Mouse (Mus musculus): ENCODE measurements around the gene Pam. TPM values are rescaled to one million over a fixed set of nuclear protein-coding genes. Genes with fewer than 3 reads are reported as not detected.

Pam gene
- total RNA-seq, 2 experiments from 2014 or later = 99.1 to 125 TPM

GRCm38 (mm10) chr1:98082988-98083387 is 12.5 kb downstream of the Pam start:
- no peak for DNase-seq (ENCODE audit: low spot score in 2 of 2)

DNA sequence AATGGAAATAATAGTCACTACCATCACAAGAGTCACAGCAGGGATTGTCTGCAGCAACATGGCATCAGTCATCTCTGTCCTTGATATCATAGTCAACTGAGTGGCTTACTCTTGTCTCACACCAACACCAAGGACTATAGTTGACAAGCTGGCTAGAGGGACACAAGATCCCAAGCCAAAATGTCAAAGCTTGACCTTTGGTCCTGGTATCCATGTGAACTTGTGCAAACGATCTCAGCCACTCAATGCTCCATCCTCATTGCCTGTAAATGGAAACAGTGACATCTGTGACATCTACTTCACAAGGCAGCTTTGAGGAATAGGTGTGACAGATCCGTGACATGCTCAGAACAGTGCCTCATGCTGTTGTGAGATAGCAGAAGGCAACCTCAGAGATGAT is 15.0 kb downstream of the Pam start:
- DNase-seq (ENCODE audit: low spot score in 2 of 2) = no peak

DNA sequence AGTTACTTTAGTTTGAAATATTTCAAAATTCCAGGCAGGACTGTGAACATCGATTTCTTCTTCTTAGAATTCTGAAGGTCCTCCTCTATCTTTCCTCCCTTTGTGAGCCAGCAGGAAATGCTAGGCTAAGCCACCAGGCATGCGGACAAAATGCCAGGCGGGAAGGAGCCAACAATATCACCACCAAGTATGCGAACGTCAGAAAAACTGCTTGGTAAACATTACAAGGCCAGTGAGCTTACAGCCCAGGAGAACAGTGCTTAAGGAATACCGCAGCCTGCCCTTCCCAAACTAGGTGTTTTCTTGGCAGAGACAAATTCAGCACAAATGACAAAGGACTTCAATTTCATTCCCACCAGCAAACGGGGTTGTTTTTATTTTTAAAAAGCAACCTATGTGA is 15.8 kb downstream of the Pam start:
- peak in 1 of 2 experiments; percentile 26 for DNase-seq (ENCODE audit: low spot score in 2 of 2)

DNA sequence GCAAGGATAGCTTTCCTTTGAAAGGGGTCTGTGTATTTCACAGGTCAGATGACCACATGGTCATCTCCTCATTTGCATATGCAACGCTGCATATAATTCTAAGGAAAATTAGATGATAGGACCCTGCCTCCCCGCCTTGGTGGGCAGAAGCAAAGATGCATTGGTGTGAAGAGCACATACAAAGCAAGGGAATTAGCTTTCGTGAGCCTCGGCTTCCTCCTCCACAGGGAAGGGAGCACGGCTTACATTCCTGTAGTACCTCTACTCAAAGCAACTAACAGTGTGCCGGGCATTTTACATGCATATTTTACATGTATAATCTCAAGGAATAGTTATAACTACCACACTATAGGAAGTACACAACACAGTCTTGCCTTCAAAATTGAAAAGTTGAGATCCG is 16.7 kb downstream of the Pam start:
- DNase-seq (ENCODE audit: low spot score in 2 of 2) = no peak

DNA sequence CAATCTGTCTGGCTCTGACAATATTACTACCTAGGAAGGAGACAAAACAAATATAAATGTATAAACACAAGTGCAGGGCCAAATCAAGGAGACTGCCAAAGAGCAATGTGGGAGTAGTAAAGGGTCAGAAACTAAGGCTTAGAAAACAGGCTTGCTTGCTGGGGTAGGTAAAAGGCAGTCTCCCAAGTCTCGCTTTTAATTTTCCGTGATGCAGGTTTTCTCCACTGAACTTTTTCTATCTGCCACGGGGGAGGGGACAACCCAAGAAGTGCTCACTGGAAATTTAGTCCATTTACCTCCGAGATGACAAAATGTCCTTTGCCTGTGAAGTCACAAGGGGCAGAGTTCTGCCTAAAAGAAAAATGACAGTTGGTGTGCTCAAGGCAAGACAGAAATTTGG is 21.6 kb downstream of the Pam start:
- DNase-seq (ENCODE audit: low spot score in 2 of 2) = no peak

GRCm38 (mm10) chr1:98073127-98073526 is 22.3 kb downstream of the Pam start:
- DNase-seq (ENCODE audit: low spot score in 2 of 2) = no peak

- DNase-seq (ENCODE audit: low spot score in 2 of 2) = no peak
Observed at GRCm38 (mm10) chr1:98072045-98072444, 23.4 kb downstream of the Pam start.

DNA sequence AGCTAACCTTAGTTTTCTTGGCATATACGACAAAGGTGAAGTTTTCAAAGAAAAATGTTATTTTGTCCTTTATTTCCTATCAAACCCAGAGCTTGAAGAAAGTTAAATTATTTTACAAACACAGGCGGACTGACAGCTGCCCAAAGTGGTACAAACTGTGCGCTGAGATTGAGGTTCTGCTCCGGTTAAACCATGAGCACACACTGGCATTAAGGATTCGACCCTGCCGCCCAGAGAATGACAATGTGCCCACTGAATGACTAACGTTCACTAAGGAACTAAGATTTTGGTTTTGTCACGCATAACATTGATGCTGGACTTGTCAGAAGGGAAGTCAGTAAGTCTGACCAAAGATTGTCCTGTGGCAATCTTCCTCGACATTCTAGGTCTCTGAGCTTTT is 24.0 kb downstream of the Pam start:
- no peak for DNase-seq (ENCODE audit: low spot score in 2 of 2)

DNA sequence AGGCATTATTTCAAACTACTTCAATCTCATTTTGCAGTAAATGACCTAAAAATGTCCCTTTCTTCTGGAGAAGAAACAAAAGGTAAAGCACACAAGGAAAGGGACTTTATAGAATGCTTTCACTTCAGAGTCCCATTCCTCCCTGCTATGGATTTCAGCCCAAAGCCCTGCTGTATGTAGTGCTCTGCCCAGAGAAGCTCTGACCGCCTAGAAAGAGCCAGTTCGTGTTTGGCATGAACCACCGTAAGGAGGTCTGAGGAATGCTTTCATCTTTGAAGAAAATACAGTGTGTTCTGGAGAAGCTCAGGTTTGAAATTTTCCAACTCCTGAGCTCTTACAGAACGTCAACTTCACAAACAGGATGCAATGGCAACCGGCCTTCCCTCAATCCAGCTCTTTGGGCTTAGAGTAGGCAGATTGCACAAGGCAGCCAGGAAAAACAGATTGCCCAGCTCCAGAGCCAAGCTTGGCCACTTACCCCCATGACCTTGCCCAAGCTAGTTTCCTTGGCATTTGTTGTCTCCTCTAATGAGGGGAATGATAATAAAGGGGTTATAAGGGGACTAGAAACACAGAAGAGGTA is 24.6 kb downstream of the Pam start:
- DNase-seq (ENCODE audit: low spot score in 2 of 2) = no peak

GRCm38 (mm10) chr1:98068177-98068576 is 27.3 kb downstream of the Pam start:
- no peak for DNase-seq (ENCODE audit: low spot score in 2 of 2)

- no peak for DNase-seq (ENCODE audit: low spot score in 2 of 2)
Observed at GRCm38 (mm10) chr1:98062074-98062473, 33.4 kb downstream of the Pam start.

- DNase-seq (ENCODE audit: low spot score in 2 of 2) = no peak
Observed at GRCm38 (mm10) chr1:98059401-98059800, 36.0 kb downstream of the Pam start.

DNA sequence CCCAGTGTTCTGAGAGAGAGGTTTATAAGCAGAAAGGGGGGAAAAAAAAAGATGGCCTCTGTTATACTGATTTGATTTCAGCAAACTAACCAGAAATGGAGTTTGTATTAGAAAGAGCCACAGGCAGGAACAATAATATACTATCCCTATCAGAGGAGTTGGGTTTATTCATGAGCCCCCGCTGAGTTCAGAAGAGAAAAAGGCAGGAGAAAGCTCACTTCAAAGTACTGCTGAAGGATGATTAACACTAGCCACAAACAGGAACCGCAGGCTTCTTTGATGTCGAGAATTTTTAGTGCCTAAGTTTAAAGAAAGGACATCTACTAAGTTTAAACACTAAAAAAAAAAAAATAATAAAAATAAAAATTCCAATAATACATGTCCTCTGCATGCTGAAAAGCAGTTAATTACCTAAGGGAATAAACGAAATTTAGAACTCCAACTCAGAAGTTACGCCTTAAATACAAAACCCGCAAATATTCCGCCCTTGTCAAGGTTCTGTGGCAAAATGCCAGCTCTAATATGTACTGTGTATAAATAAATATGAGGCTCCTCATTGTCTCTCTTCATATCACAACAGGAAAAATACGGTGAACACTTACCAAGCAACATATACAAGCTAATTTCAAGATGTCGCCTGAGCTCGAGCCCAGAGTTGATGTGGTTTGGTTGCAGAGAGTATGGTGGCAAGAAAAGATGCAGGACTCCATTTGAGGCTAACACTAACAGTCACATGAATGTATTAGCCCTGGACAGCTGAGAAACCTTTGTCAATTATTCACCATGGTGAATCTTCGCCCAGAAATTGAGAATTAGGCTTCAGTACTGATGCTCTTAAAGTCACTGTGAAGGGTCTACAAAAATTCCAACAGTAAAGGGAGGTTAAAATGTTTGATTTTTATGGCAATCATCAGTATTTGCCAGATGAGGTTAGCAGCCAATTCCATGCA is 38.2 kb downstream of the Pam start:
- DNase-seq (ENCODE audit: low spot score in 2 of 2) = no peak

DNA sequence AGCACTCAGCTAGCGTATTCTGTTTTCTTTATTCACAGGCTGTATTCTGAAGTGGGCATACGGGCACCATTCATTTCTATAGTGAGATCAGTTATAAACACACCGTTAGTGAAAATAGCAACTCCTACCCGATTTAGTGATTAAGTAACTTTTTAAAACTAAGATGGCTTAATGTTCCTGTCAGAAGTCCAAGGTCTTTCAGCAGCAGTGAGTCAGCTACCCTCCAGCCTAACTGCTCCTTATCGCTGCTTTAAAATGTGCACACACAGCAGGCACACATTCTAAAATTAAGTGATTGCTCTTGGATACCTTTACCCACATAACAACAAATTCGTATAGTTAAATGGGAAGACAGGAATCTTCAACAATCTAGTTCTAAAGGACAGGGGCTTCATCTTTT is 39.2 kb downstream of the Pam start:
- DNase-seq (ENCODE audit: low spot score in 2 of 2) = no peak

GRCm38 (mm10) chr1:98055591-98055990 is 39.9 kb downstream of the Pam start:
- DNase-seq (ENCODE audit: low spot score in 2 of 2) = no peak

DNA sequence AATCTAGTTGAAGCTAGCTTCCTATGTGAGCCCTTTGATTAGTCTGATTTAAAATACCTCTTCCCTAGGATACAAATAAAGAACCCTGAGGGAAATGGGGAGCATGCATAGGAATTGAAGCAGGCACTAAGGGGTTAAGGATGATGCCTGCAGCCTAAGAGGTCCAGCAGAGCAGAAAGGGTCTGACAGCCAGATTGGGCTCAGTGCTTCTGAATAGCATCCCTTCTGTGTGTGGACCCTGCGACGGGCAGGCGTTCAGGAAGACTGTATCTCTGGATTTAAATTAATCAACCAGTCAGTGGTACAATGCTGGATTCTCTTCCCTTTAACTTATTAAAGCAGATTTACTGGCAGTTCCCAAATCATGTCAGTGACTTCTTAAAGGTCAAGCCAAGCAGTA is 41.5 kb downstream of the Pam start:
- DNase-seq (ENCODE audit: low spot score in 2 of 2) = no peak

- DNase-seq (ENCODE audit: low spot score in 2 of 2) = no peak
Observed at GRCm38 (mm10) chr1:98053447-98053846, 42.0 kb downstream of the Pam start.

DNA sequence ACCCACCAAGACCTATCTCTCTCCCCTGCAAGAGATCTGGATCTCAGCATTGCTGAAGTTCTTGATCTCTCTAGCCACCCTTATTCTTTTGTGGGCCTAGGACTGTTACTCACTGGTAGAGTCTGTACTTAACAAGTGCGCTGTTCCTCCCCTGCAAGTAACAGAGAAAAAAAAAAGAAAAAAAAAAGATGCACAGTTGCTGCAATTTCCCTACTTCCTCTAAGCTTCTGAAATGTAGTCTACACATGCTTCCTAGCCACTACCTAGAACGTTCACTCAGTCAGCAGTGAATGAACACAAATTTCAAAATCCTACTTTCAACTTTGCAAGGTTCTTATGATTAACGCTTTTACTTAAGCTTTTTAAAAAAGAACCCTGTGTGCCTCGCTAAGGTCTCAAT is 42.7 kb downstream of the Pam start:
- DNase-seq (ENCODE audit: low spot score in 2 of 2) = no peak

DNA sequence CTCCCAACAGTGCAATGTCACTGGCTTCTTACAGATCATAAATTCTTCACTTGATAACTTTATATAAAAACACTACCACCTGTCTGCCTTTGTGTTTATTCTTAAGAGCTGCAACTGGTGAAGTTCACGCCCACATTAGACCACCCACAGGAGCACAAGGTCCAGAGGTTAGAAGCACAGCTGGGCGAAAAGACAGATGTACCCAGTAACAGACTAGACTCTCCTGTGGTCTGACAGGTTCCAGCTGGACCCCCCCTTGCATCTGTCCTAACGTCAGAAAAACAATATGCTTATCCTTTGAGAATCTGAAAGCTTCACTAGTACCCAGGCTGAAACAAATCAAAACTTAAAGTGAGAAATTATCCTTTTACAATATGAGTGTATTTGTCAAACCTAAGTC is 44.4 kb downstream of the Pam start:
- DNase-seq (ENCODE audit: low spot score in 2 of 2) = no peak

DNA sequence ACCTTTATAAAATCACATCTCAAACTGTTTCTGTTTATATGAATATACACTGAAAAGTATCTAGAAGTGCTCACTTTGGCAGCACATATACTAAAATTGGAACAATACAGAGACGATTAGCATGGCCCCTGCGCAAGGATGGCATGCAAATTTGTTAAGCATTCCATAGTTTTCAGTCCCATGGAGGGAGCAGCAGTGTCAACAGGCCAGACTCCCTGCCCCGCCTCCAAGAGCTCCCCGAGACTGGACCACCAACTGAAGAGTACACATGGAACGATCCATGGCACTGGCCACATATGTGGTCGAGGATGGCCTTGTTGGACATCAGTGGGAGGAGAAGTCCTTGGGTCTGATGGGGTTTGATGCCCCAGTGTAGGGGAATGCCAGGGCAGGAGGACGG is 45.7 kb downstream of the Pam start:
- DNase-seq (ENCODE audit: low spot score in 2 of 2) = no peak

DNA sequence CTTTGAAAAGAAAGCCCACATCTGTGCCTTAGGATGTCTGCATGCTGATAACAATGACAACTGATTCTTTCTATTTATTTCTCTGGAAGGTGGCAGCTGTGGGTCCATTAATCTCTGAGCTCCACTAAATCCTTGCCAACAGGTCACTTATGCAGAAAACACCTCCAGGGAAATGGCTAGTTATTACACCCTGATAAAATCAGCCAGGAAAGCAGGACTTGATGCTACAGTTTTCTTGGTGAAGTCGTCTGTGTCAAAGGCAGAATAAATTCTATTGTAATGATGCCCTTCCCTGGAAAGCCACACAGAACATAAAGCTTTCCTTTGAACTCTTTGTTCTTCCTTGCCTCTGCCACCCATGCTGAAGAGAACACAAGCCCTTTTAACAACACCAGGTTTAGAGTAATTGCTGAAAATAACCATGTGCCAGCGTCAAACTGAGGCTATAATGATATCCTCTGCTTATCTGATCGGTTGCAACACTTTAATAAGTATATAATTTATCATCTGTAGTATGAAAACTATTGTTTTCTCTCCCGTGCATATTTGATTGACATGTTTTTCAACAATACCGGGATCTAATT is 47.1 kb downstream of the Pam start:
- no peak for DNase-seq (ENCODE audit: low spot score in 2 of 2)

Data from gastrocnemius, postnatal 4 days (tissue).